Comparison of ENCODE assay signal across 10 mouse cellular contexts in genomic region chr13:23285191-23285920, GRCm38 (mm10). TPM values are rescaled to one million over a fixed set of nuclear protein-coding genes. Genes with fewer than 3 reads are reported as not detected.
DNase-seq lines count a peak whose midpoint lies in the region; ATAC-seq lines count a peak whose summit lies in the region.
"Had no signal": no experiment of that assay in that cellular context is flagged by ENCODE, and none has a peak within 500 bp of the region (broad histone marks: within the 10 kb centered on the region; RNA-seq: fewer than 3 reads in every experiment).

No protein-coding gene starts in this region.

- H3K9ac ChIP-seq in forebrain, embryonic 15.5 days (replicated peaks), result peak overlapping the region; percentile 29
- no peak overlapping the region for H3K9ac ChIP-seq in liver, embryonic 15.5 days
- H3K9ac ChIP-seq in stomach, embryonic 16.5 days (ENCODE audit: low read length), result 0 out of 2 replicates have a peak overlapping the region, but pooled peaks have one; percentile 12

- H3K4me2 ChIP-seq in forebrain, embryonic 15.5 days (replicated peaks), result peak overlapping the region; percentile 64
- H3K4me2 ChIP-seq in liver, embryonic 15.5 days, result peak overlapping the region; percentile 71
- peak overlapping the region; percentile 70 for H3K4me2 ChIP-seq in stomach, embryonic 16.5 days (ENCODE audit: low read depth, low read length)

- no peak overlapping the region for H3K27ac ChIP-seq in forebrain, embryonic 15.5 days (replicated peaks)
- no peak overlapping the region for H3K27ac ChIP-seq in liver, embryonic 15.5 days (replicated peaks)
- no peak overlapping the region for H3K27ac ChIP-seq in stomach, embryonic 16.5 days (ENCODE audit: low read length)

- 2% methylated on average over 22 of the region's 22 CpGs for WGBS in forebrain, embryonic 15.5 days
- 2% methylated on average over 22 of the region's 22 CpGs for WGBS in liver, embryonic 15.5 days (ENCODE audit: insufficient replicate concordance)
- WGBS in stomach, embryonic 16.5 days, result 6% methylated on average over 22 of the region's 22 CpGs

- H3K9me3 ChIP-seq in forebrain, embryonic 15.5 days, result no peaks in the 10 kb centered on the region
- no peaks in the 10 kb centered on the region for H3K9me3 ChIP-seq in liver, embryonic 15.5 days (replicated peaks)
- no peaks in the 10 kb centered on the region for H3K9me3 ChIP-seq in stomach, embryonic 16.5 days (replicated peaks; ENCODE audit: control insufficient read depth, low read length)

- H3K27me3 ChIP-seq in forebrain, embryonic 15.5 days, result peaks cover 21% of the 10 kb centered on the region
- H3K27me3 ChIP-seq in liver, embryonic 15.5 days, result peaks cover 46% of the 10 kb centered on the region
- 0 out of 2 replicates have a peak, but pooled peaks cover 8% of the 10 kb centered on the region for H3K27me3 ChIP-seq in stomach, embryonic 16.5 days (ENCODE audit: control insufficient read depth, insufficient read depth, low read length)

- peak; percentile 16 to 42 for DNase-seq in layer of hippocampus, postnatal 10 days (ENCODE audit: low spot score in 2 of 2)
- DNase-seq in layer of hippocampus, adult 11-12 months (ENCODE audit: low spot score), result no peak
- DNase-seq in R1 (ENCODE audit: low read depth, low spot score), result peak; percentile 78
- DNase-seq in spleen, postnatal 14 days (ENCODE audit: low spot score in 2 of 2), result no peak
- no peak for DNase-seq in testis, postnatal 14 days (ENCODE audit: low spot score)

- ATAC-seq in forebrain, embryonic 15.5 days (replicated peaks), result peak; percentile 85
- ATAC-seq in liver, embryonic 15.5 days (ENCODE audit: insufficient read depth), result peak; percentile 77
- 0 out of 2 replicates have a peak, but pooled peaks have one; percentile 37 for ATAC-seq in stomach, embryonic 16.5 days (ENCODE audit: insufficient read depth, low FRiP score)

- H3K4me1 ChIP-seq in forebrain, embryonic 15.5 days, result peaks cover 17% of the 10 kb centered on the region
- peaks cover 15% of the 10 kb centered on the region for H3K4me1 ChIP-seq in liver, embryonic 15.5 days (replicated peaks)
- no peaks in the 10 kb centered on the region for H3K4me1 ChIP-seq in stomach, embryonic 16.5 days (ENCODE audit: control insufficient read depth, insufficient read depth, low read length)

- H3K36me3 ChIP-seq in forebrain, embryonic 15.5 days, result no peaks in the 10 kb centered on the region
- no peaks in the 10 kb centered on the region for H3K36me3 ChIP-seq in liver, embryonic 15.5 days (replicated peaks)
- H3K36me3 ChIP-seq in stomach, embryonic 16.5 days (ENCODE audit: control insufficient read depth, insufficient read depth, low read length), result no peaks in the 10 kb centered on the region

- peak overlapping the region; percentile 43 for H3K4me3 ChIP-seq in forebrain, embryonic 15.5 days
- H3K4me3 ChIP-seq in liver, embryonic 15.5 days (replicated peaks), result peak overlapping the region; percentile 51
- peak overlapping the region; percentile 47 for H3K4me3 ChIP-seq in stomach, embryonic 16.5 days (replicated peaks; ENCODE audit: low read length)

RNA-seq across cellular contexts. Expression of gene Vmn1r223, which starts 38.4 kb away (rescaled TPM):
- not detected for total RNA-seq in layer of hippocampus, postnatal 10 days (2021)
- not detected in 2 replicates for polyA plus RNA-seq in forebrain, embryonic 15.5 days (2015; fragmentation: Nextera tagmentation; extraction: Ambion mirVana)
- not detected in 2 replicates for polyA plus RNA-seq in liver, embryonic 15.5 days (2015; fragmentation: Nextera tagmentation; extraction: Ambion mirVana)
- polyA plus RNA-seq in stomach, embryonic 16.5 days (2015; fragmentation: Nextera tagmentation; extraction: Ambion mirVana), result not detected in 2 replicates
- polyA plus RNA-seq: frontal cortex, adult 2 months; testis, adult 2 months had no signal

RNA-seq across cellular contexts. Expression of gene Vmn1r222, which starts 49.6 kb away (rescaled TPM):
- total RNA-seq in layer of hippocampus, postnatal 10 days (2021), result not detected
- not detected in 2 replicates for polyA plus RNA-seq in forebrain, embryonic 15.5 days (2015; fragmentation: Nextera tagmentation; extraction: Ambion mirVana)
- not detected in 2 replicates for polyA plus RNA-seq in liver, embryonic 15.5 days (2015; fragmentation: Nextera tagmentation; extraction: Ambion mirVana)
- polyA plus RNA-seq in stomach, embryonic 16.5 days (2015; fragmentation: Nextera tagmentation; extraction: Ambion mirVana), result not detected in 2 replicates
- polyA plus RNA-seq: frontal cortex, adult 2 months; testis, adult 2 months had no signal

Comparison
In these comparisons a context has a peak if more than half of its experiments do, and no peak if none do; other contexts are left out.
1. DNase-seq: peak in layer of hippocampus, postnatal 10 days (2 of 2) and R1 (single experiment); none in layer of hippocampus, adult 11-12 months (single experiment), spleen, postnatal 14 days (0 of 2) and testis, postnatal 14 days (single experiment).
2. Peak in every context shown above with its lines, with median percentiles within 50 percentile points of each other: ATAC-seq, H3K4me2 ChIP-seq and H3K4me3 ChIP-seq.